Mouse (Mus musculus): ENCODE results near the gene Vipr2. TPM values are rescaled to one million over a fixed set of nuclear protein-coding genes. Genes with fewer than 3 reads are reported as not detected.

Gene Vipr2
- polyA plus RNA-seq, 1 experiment from 2014 or later, result 2.2 TPM

GRCm38 (mm10) chr12:116181436-116182050 is 104.0 kb downstream of the Vipr2 start:
- no peaks in the 10 kb centered on the region for H3K9me3 ChIP-seq
- no peak overlapping the region for H3K9ac ChIP-seq
- no peaks in the 10 kb centered on the region for H3K27me3 ChIP-seq
- H3K4me2 ChIP-seq (replicated peaks), result no peak overlapping the region
- no peaks in the 10 kb centered on the region for H3K4me1 ChIP-seq
- no peaks in the 10 kb centered on the region for H3K36me3 ChIP-seq
- WGBS, result 76% methylated on average over 4 of the region's 4 CpGs
- no peak overlapping the region for H3K27ac ChIP-seq
- no peak overlapping the region for H3K4me3 ChIP-seq
- ATAC-seq (ENCODE audit: low FRiP score, low read depth), result no peak

- no peaks in the 10 kb centered on the region for H3K36me3 ChIP-seq
- H3K9me3 ChIP-seq, result no peaks in the 10 kb centered on the region
- H3K9ac ChIP-seq, result no peak overlapping the region
- H3K4me3 ChIP-seq, result no peak overlapping the region
- no peak overlapping the region for H3K4me2 ChIP-seq (replicated peaks)
- H3K4me1 ChIP-seq, result no peaks in the 10 kb centered on the region
- H3K27ac ChIP-seq, result no peak overlapping the region
- H3K27me3 ChIP-seq, result no peaks in the 10 kb centered on the region
- no peak for ATAC-seq (ENCODE audit: low FRiP score, low read depth)
Measured at GRCm38 (mm10) chr12:116182376-116182775, 104.8 kb downstream of the Vipr2 start.

- ATAC-seq (ENCODE audit: low FRiP score, low read depth), result no peak
- WGBS, result 77% methylated on average over 6 of the region's 6 CpGs
- H3K4me2 ChIP-seq (replicated peaks), result no peak overlapping the region
- H3K27me3 ChIP-seq, result no peaks in the 10 kb centered on the region
- no peak overlapping the region for H3K9ac ChIP-seq
- no peak overlapping the region for H3K27ac ChIP-seq
- H3K4me1 ChIP-seq, result no peaks in the 10 kb centered on the region
- no peak overlapping the region for H3K4me3 ChIP-seq
- no peaks in the 10 kb centered on the region for H3K9me3 ChIP-seq
- no peaks in the 10 kb centered on the region for H3K36me3 ChIP-seq
Measured at GRCm38 (mm10) chr12:116183212-116183935, 105.8 kb downstream of the Vipr2 start.

- no peak overlapping the region for H3K4me3 ChIP-seq
- 63% methylated on average over 6 of the region's 6 CpGs for WGBS
- no peak overlapping the region for H3K9ac ChIP-seq
- H3K4me1 ChIP-seq, result no peaks in the 10 kb centered on the region
- H3K27ac ChIP-seq, result no peak overlapping the region; the same call in 1 of the 2 replicates
- no peaks in the 10 kb centered on the region for H3K27me3 ChIP-seq
- no peak overlapping the region for H3K4me2 ChIP-seq (replicated peaks)
- no peaks in the 10 kb centered on the region for H3K9me3 ChIP-seq
- ATAC-seq (ENCODE audit: low FRiP score, low read depth), result no peak
- H3K36me3 ChIP-seq, result no peaks in the 10 kb centered on the region
Measured at GRCm38 (mm10) chr12:116193952-116194351, 116.4 kb downstream of the Vipr2 start.

- Histone ChIP-seq H3K36me3 (no peaks in the 10 kb centered on the region), H3K27me3 (no peaks in the 10 kb centered on the region), H3K4me3 (no peak overlapping the region), H3K9ac (no peak overlapping the region), H3K4me1 (no peaks in the 10 kb centered on the region), H3K9me3 (no peaks in the 10 kb centered on the region), H3K27ac (no peak overlapping the region), H3K4me2 (replicated peaks) (no peak overlapping the region)
- ATAC-seq (ENCODE audit: low FRiP score, low read depth), result no peak
Measured at GRCm38 (mm10) chr12:116194641-116195040, 117.1 kb downstream of the Vipr2 start.

Small RNA genes within 50 kb of the gene (microRNA-seq; reads per million reads assigned to microRNA genes)
- gene Gm44372, result not detected

Other genes with a start within 250 kb of the Vipr2 start
- gene Zfp386, start 30.0 kb upstream of the Vipr2 start, polyA plus RNA-seq (2015; fragmentation: Nextera tagmentation; extraction: Ambion mirVana), result 52.1 and 52.8 TPM in 2 replicates
- gene Wdr60, start 185.3 kb downstream of the Vipr2 start, polyA plus RNA-seq (2015; fragmentation: Nextera tagmentation; extraction: Ambion mirVana), result 32.7 and 39.6 TPM in 2 replicates
- gene Gm11027, start 197.7 kb downstream of the Vipr2 start, polyA plus RNA-seq (2015; fragmentation: Nextera tagmentation; extraction: Ambion mirVana), result not detected in 2 replicates
- gene Esyt2, start 203.5 kb downstream of the Vipr2 start, polyA plus RNA-seq (2015; fragmentation: Nextera tagmentation; extraction: Ambion mirVana), result 15.6 and 15.8 TPM in 2 replicates

Data from limb, embryonic 13.5 days (tissue).